Mouse (Mus musculus): ENCODE measurements around the gene Wdr78.

DNA sequence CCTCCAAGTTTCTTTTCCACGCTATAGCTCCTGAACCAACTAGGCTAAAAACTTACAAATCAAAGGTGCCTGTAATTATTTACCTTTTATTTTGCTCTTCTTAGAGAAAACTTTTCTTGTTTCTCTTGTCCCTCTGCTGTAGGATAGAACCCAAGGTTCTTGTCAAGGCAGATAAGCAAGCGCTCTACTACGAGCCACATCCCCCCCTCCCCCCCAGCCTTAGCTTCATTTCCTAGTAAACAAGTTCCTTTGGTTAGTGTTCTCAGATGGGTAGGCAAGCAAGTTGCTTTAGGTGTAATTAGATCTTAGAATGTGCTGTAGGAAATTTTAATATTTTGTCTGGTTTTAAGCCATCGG is 5.7 kb upstream of the Wdr78 start:
- TF ChIP-seq CTCF (IDR thresholded peaks at IDR 0.05; ENCODE audit: low read depth) = no peak
- TF ChIP-seq EP300 (IDR thresholded peaks at IDR 0.05; ENCODE audit: low read depth) = no peak
